Mouse (Mus musculus): ENCODE results near the gene Sik3.

Gene Sik3

DNA sequence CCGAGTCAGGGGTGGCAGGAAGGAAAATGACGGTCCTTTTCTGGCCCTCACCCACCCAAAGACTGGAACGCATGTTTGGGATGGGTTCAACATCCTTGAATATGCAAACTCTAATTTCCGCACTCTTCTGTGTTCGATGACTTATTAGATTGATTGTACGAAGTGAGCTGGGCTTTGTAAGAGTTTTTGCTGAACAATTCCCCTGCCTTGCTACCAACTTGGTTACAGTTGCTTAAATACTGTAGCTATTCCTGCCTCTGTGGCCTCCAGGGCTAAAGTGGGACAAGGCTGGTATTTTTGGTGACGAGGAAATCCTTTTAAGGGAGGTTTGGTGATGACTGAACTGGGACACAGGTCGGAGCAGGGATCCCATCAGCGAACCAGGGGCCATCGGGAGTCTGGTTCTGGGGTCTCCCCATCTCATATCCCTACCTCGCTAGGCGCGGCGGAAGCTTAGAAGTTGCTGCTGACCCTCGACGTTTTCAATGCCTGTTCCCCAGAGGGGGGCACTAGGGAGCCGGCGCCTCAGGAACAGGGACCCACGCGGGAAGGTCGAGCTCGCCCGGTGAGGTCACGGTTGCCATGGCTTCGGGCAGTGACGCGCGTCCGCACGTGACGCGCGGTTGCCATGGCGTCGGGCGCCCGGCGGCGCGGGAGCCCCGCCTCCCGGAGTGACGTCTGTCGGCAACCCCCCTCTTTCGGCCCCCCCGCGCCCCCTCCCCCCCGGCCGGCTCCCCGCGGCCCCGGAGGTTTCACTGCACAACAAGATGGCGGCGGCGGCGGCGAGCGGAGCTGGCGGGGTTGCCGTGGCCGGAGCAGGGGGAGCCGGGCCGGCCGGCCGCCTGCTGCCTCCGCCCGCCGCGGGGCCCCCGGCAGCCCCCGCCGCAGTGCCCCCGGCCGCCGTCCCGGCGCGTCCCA, at the start of gene Sik3, which contains the start of gene Pafah1b2:
TSS of gene Sik3 (plus strand) at position 730 of the 918 bp plus-strand sequence.
TSS of gene Pafah1b2 (minus strand) at position 600 of the 918 bp plus-strand sequence.
- peak; percentile 89 for DNase-seq (ENCODE audit: low read depth, low spot score)

DNA sequence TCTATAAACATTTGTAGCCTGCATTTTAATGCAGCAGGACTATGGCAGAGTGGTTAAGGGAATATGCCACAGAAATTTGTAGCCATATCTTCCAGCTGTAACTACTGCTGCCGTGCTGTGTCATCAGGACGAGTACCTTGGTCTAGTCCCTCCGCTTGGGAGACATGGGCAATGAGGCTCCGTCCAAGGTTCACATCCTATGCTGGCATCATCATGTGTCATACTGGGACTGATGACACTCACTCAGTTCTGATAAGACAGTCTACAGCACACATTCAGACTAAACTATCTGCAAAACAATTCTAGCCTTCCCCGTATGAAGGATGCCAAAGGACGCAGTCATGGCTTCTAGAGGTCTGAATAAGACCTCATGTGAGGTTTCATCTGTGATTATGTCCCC, 49.0 kb upstream of the Sik3 start:
- DNase-seq (ENCODE audit: low read depth, low spot score), result no peak

DNA sequence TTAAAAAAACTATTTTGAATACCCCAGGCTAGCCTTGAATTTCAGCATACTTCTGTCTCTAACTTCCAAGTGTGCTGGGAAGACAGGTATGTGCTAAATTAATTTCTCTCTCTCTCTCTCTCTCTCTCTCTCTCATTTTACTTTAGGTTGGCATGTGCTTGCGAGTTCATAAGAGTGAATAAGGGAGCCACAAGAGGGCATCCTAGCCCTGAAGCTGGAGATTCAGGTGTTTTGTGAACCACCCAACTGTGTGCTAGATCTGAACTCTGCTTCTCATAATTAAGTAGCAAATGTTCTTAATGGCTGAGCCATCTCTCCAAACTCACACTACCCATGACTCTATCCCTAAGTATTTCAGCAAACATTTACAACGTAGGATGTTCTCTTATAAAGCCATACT, 35.7 kb upstream of the Sik3 start:
- DNase-seq (ENCODE audit: low read depth, low spot score), result no peak

DNA sequence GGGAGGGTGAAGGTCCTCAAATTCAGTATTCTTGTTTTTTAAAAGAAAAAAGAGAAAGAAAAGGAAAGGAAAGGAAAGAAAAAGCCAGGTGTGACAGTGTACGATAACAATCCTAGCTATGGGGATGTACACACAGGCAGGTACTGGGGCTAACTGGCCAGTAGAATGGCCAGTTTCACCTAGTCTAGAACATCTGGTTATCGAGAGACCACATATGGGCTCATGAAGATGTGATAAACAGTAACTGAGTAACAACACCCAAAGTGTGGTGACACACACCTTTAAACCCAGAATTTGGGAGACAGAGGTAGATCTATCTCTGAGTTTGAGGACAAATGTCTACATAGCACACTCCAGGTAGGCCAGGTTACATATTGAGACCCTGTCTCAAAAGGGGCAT, 32.8 kb upstream of the Sik3 start:
- DNase-seq (ENCODE audit: low read depth, low spot score), result no peak

DNA sequence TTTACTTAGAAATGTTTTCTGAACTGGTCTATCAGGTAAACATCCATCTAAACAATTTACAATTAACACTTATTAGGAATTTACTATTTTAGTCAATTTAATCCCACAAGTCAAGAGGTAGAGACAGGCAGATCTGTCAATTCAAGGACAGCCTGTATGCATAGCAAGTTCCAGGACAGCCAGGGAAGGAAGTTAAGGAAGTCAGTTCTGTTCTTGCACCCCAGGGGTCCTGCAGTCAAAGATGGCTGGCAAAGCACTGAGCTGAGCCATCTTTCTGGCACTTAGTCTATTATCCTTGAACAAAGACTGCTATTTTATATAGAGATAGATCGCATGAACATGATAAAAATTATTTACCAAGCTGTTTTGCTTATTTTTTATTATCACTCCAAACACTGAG, 32.0 kb upstream of the Sik3 start:
- DNase-seq (ENCODE audit: low read depth, low spot score), result no peak

DNA sequence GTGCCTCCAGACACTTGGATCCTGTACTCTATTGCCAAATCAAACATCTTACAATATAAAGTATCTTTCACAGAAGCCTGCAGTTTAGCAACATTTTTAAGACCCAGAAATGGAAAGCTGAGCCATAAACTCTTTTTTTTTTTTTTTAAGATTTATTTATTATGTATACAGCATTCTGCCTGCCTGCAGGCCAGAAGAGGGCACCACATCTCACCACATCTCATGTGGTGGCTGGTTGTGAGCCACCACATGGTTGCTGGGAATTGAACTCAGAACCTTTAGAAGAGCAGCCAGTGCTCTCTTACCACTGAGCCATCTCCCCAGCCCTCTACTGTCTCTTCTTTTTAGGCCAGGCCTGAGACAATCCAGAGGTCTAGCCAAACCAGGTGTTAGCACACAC, 31.3 kb upstream of the Sik3 start:
- no peak for DNase-seq (ENCODE audit: low read depth, low spot score)

DNA sequence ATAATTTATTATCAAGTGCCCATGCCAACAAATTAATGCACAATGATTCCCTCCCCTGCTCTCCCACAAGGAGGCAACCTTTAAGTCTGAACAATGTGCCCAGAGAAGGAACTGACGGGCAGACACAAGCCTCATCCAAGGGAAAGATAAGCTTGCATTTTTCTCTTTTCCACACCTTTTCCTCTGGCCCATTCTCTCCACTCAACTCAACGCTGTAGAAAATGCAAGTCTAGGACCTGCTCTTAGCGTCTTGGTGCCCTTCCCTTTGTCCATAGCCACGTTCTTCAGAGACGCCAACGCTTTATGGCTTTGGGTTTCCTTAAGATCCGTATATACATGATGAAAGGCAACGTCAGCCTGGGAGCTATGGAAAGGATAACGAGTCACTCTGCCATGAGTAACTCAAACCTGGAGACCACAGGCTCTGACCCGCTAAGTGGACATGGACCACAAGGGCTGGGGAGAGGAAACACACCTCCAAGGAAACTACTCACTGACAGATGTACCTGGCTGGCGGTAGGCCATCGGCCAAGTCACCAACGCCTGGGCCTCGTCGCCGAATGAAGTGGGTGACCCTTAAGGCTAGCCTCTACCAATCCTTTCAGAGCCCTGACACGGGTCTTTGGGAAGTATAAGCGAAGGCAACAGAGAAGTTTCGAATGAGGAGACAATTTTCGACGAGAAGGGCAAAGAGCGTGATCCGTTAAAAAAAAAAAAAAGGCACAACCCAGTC, 28.8 kb upstream of the Sik3 start:
- no peak for DNase-seq (ENCODE audit: low read depth, low spot score)

DNA sequence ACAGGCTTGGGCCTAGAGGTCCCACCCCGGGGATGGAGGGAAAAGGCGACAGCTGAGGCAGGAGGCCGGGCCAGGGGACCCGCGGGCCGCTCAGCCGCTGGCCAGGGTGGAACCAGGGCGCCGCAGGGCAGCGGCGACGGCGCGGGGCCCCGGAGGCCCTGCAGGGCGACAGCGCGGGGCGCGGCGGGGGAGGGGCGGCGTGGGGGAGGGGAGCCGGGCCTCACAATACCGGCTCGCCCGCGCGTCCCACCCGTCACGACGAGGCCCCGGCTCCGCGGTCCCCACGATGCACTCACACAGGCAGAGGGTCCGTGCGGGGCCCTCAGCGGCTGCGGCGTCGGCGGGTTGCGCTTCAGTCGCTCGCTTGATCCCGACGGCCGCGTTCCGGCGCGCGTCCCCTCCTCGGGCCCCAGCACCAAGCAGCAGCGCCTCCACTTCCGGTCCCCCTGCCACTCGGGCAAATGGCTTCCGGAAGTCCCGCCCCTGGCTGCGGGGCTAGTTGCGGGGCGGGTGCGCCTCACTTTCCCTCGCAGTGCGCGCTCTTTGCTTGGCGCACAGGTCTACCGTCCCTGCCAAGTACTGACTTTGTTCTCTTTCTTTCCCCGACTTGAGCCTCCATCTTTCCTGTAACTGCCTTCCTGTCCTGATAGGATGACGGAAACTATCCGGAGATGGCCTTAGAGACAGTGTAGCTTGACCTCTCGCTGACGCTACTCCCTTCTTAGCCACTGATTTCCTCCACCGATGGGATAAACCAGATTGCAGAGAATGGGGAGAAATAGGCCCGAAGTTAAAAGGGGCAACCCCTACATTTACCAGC, 28.0 kb upstream of the Sik3 start:
- peak; percentile 75 for DNase-seq (ENCODE audit: low read depth, low spot score)

DNA sequence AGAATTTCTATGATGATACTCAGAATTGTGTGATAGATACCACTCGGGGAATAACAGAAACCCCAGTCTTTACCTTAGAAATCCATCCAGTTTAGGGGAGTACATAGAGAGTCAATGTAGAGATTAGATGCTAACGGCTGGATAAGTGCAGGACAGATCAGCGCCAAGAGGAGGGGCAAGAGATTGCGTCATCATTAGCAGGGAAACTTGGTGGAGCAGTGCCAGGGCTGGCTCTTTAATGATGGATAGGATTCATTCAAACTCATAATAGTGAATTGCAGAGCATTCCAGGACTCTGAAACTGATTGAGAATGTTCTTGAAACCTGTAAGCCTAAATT, 27.4 kb upstream of the Sik3 start:
- peak; percentile 18 for DNase-seq (ENCODE audit: low read depth, low spot score)

DNA sequence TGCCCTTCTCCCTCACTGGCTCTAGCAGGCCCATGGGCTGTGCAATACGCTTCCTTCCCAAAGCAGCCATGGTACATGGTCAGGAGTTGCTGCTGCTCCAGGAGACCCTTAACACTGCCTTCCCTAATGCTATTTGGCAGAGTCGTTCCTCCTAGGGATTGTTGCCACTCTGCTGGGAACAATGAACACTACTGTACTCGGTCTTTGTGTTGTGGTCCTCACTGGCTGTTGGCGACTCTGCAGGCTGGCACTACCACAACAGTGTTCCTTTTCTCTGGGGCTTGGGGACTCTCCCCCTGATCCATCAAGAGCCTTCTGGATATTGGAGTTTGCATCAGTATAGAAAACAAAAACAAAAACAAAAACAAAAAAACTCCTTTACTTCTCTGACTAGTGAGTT, 13.6 kb upstream of the Sik3 start:
- no peak for DNase-seq (ENCODE audit: low read depth, low spot score)

DNA sequence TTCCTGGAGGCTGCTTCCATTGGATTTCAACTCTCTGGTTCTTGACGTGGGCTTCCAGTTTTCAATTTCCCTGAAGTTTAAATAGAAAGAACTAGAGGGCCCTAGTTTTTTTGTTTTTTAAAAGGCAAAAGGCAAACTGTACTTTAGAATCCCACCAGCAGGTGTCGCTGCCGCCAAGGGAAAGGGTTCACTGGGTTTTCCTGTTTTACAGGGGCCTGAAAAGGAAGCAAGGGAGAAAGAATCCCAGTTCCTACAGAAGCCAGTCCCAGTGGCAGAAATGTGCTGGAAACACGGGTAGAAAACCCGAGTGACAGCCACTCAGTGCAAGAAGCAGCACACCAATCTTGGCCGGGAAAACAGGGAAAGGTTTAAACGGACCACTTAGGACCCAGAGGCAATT, 8.9 kb upstream of the Sik3 start:
- DNase-seq (ENCODE audit: low read depth, low spot score), result no peak

DNA sequence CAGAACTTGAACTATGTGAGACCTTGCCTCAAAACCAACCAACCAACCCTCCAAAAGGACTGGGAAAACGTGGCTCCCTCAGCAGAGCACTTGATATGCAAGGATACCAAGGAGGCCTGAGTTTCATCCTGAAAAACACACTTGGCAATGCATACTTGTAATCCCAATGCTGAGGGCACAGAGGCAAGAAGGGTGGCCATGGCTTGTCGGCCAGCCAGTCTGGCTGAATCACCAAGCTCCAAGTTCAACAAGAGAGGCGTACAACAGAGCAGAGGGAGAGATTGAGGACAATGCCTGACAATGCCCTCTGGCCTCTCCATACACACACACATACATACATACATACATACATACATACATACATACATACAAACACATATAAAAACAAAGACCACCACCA, 8.1 kb upstream of the Sik3 start:
- DNase-seq (ENCODE audit: low read depth, low spot score), result no peak

DNA sequence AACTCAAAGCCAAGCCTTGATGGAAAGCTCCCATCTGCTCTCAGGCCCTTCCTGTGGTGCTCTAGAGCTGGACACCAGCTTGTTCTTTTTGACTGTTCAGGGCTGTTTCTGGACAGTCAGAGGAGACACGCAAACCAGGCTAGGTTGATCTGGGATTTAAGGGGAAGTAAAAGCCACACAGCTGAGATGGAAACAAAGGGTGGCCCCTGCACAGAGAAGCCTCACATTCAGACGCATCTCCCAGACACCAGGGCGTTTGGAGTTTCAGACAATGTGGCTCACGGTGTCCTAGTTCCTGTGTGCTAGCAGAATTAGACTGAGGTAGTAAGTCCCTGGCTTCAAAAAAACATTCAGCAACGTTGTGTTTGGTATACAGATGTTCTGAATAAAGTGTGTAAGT, 6.4 kb upstream of the Sik3 start:
- DNase-seq (ENCODE audit: low read depth, low spot score), result no peak

DNA sequence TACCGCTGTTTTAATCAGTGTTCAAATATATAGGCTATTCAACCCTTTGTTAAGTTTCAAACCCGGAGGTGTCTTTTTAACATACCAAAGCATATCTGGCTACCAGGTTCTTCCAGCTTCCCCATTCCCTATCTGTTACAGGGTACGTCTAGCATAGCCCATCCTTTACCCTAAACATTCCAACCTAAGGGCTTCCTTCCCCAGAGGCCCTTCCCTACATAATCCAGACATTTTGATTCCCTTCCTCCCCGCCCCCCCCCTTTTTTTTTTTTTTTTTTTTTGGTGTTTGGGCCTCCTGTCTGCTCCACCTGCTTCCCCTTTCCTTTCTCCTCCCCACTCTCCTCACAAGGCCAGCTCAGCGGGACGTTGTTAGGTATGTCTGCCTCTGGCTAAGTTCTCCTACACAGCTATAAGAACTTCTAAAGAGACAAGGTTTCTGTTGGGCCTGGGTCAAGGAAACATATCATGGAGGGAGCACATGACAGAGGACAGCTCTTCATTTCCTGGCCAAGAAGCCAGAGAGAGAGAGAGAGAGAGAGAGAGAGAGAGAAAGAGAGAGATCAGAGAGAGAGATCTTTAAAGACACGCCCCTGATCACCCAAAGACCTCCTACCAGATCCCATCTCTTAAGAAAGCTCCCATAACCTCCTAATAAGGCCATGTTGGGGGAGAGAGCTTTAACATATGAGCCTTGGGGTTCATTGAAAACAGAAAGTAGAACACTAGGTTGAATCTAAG, 3.5 kb upstream of the Sik3 start:
- no peak for DNase-seq (ENCODE audit: low read depth, low spot score)

DNA sequence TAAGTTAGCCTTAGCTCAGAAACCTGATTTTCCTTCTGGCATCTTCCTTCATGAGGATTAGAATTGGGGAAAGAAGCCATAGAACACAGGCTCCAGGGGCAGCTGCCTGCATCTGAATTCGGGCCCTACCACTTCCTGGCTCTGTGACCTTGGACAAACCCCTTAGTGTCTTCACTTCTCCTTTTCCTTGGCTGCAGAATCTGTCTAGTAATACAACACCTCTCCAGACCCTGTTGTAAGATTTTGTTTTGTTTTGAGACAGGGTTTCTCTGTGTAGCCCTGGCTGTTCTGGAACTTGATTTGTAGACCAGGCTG, 3.0 kb upstream of the Sik3 start:
- DNase-seq (ENCODE audit: low read depth, low spot score), result no peak

DNA sequence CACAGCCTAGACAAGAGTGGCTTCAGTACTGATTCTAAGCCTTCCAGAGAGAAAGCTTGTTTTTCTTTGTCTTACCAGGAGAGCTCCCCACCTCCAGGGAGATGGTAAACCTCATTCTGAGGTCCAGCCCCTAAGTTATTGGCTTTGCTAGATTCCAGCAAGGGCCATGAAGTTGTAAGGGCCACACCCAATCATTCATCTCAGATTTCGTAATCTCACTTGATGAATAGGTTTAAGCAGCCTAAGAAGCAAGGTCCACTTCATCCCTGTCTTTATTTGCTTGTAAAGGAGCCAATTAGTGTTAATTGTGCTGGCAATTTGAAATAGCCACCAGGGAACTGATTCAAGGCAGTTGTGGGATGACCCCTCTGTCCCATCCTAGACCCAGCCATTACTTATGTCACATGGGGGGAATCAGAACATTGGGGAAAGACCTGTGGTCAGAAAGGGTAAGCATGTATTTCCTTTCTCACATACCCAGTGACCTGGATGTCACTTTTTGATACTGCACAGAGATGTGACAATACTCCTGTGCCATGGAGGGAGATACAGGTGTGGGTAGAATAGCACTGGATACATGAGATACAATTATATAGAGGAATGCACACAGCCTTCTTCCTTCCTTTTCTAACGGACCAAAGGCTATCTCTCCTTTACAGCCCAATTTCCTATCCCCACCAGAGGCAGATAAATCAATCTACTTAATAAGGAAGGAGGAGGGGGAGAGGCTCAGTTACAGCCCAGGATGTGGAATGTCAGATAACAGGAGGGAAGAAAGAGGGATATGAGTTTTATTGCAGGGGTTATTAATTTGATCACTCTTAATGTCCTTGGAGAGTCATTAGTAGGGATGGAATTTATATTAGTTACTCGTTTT, 1.3 kb upstream of the Sik3 start:
- no peak for DNase-seq (ENCODE audit: low read depth, low spot score)

DNA sequence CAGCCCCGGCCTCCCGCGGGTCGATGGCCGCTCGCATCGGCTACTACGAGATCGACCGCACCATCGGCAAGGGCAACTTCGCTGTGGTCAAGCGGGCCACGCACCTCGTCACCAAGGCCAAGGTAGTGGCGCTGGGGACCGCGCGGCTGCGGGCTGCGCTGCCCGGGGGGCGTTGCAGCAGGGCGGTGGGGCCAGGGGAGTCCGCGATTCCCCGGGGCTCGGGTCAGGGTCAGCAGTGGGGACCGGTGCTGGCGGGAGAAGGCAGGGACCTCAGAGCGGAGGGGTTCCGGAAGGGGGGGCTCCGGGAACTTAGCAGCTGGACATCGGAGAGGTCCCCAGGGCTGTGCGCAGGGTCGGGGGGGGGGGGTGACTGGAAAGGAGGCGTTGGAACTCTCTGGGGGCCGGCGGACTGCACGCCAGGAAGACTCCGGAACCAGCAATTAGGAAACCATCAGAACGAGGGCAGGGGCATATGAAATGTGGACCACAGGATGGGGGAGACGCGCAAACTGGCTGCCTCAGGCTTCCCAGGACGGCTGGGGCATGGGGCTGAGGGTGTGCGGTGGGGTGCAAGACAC, 478 bp downstream of the Sik3 start:
- no peak for DNase-seq (ENCODE audit: low read depth, low spot score)

DNA sequence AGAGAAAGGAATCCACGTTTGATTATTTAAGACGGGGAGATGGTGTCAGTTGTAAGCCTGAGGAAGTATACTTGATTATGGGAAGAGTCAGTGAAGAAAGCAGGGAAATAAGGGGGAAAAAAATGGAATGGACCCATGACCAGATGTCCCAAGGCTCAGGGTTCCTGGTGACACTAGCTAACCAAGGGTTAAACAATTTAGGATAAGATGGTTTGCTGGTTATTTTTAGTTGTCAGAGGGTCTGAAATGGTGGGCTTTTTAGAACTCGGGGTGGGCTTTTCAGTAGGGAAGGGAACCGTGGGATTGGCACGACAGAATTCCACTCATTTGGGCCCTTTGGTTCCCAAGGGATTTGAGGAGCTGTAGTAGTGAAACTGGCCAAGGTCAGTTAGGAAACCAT, 996 bp downstream of the Sik3 start:
- no peak for DNase-seq (ENCODE audit: low read depth, low spot score)

DNA sequence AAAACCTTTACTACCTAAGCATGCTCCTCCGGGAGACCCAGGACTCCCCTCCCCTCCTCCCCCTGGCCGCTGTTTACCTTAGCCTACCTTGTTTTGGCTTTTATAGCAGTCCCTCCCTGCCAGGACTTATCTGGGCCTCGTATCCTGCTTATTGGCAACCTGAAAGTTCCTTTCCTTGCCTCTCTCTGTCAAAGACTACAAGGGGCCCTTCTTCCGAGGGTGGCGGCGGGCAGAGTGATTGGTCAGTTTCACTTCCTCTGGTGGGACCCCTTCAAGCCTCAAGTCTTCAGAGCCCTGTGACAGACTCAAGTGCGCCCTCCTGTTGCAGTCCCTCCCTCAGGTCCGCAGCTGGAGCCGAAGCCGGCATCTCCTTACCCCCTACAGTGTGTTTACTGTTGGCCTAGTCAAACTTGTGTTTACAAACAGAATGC, 1.6 kb downstream of the Sik3 start:
- DNase-seq (ENCODE audit: low read depth, low spot score), result no peak

DNA sequence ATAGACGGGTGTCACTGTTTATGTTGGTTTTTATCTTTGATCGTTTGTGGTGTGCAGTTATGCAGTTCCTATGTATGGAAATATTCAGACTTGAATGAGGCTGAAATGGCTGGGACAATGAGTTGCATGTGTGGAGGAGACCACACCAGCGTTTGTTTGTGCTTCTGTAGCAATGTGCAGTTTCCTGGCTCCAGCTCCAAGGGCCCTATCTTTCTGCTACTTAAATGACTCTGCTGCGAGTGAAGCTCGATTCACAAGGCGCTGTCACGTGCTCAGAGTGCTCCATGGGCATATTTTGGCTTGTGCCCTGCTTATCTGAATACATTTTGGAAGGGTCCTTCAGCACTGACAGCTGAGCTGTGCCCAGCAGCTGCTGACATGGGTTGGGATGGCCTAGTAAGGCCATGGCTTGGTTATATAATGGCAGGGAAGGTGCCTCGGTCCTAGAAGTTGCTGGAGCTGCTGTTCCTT, 2.5 kb downstream of the Sik3 start:
- DNase-seq (ENCODE audit: low read depth, low spot score), result no peak
